Mouse (Mus musculus) heart, embryonic 11.5 days (tissue): ENCODE data around the gene Bcl10. TPM values are rescaled to one million over a fixed set of nuclear protein-coding genes. Genes with fewer than 3 reads are reported as not detected.
A peak's percentile ranks its signal among the peaks of the same experiment; 100 is the strongest.
"Not testable (repeated sequence)": the region's sequence is repeated elsewhere in the genome, so short reads cannot be mapped to it uniquely, and the experiment has no call there.

Experiments used
- ATAC-seq: fragments of 200-750 bp; cut with Nextera tagmentation; replicated peaks from 2 replicates; pipeline ENCODE4 v1.8.0; 2017; ENCODE audit warnings: moderate library complexity; ENCODE audit not compliant: insufficient number of reproducible peaks, low FRiP score, low TSS enrichment
- H3K27ac ChIP-seq: fragments of 300-500 bp; sonication (generic); 2 replicates; pipeline ENCODE4 v1.5.1; 2014; ENCODE audit warnings: mild to moderate bottlenecking, low read depth, low read length
- H3K27me3 ChIP-seq: fragments of 300-500 bp; sonication (generic); 2 replicates; pipeline ENCODE4 v1.6.1; 2014; ENCODE audit warnings: mild to moderate bottlenecking, low read length, mixed read lengths; ENCODE audit not compliant: control insufficient read depth, insufficient read depth
- H3K36me3 ChIP-seq: fragments of 300-500 bp; sonication (generic); 2 replicates; pipeline ENCODE4 v1.6.1; 2014; ENCODE audit warnings: mild to moderate bottlenecking, low read length, moderate library complexity, mixed read lengths; ENCODE audit not compliant: control insufficient read depth, insufficient read depth
- H3K4me1 ChIP-seq: fragments of 300-500 bp; sonication (generic); 2 replicates; pipeline ENCODE4 v1.6.1; 2014; ENCODE audit warnings: low read length; ENCODE audit not compliant: control insufficient read depth, insufficient read depth
- H3K4me2 ChIP-seq: fragments of 300-500 bp; sonication (generic); 2 replicates; pipeline ENCODE4 v1.6.1; 2014; ENCODE audit warnings: mild to moderate bottlenecking, moderate library complexity
- H3K4me3 ChIP-seq: fragments of 300-500 bp; sonication (generic); 2 replicates; pipeline ENCODE4 v1.5.1; 2014; ENCODE audit warnings: low read depth, low read length
- H3K9ac ChIP-seq: fragments of 300-500 bp; sonication (generic); 2 replicates; pipeline ENCODE4 v1.6.1; 2014; ENCODE audit warnings: mild to moderate bottlenecking, low read depth, low read length, moderate library complexity
- H3K9me3 ChIP-seq: fragments of 300-500 bp; sonication (generic); replicated peaks from 2 replicates; pipeline ENCODE4 v1.6.1; 2016; ENCODE audit warnings: low read length; ENCODE audit not compliant: control insufficient read depth
- WGBS: fragments of 180-500 bp; shearing (Covaris S2); extraction: QIAGEN DNeasy Blood & Tissue Kit; methylation state at CpG from one replicate; pipeline ENCODE4 v1.1.7; 2014; ENCODE audit not compliant: insufficient replicate concordance; 5-methylcytosine and 5-hydroxymethylcytosine counted together
- polyA plus RNA-seq: library from polyadenylated mRNA; unstranded; fragments of >200 nt; fragmentation: Nextera tagmentation; extraction: Ambion mirVana; gene quantifications from 2 replicates; pipeline ENCODE4 v1.2.1, GENCODE M21; 2014

Bcl10 gene
- polyA plus RNA-seq, 1 experiment from 2014 or later, result 45.9 TPM

DNA sequence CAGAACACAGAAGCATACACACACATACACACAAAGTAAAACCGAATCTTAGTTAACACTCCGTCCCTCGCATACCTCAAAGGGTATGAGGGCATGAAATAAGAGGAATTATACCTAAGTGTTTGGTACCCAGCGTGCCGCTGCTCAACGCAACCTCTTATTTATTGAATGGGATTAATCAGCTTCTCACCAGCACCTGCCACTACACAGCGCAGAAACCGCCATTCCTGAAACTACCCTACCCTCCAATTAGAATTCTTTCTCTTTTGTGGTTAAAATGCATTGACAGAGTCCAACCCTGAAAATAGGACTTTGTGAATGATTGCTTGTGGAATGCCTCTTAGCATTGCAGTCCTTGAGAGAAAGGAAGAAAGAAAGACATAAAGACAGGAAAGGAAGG is 19.1 kb upstream of the Bcl10 start:
- WGBS, result 92% methylated on average over 8 of the region's 8 CpGs
- no peak overlapping the region for H3K9ac ChIP-seq
- no peaks in the 10 kb centered on the region for H3K9me3 ChIP-seq
- no peaks in the 10 kb centered on the region for H3K27me3 ChIP-seq
- no peak overlapping the region for H3K4me3 ChIP-seq
- no peak overlapping the region for H3K4me2 ChIP-seq
- H3K4me1 ChIP-seq, result peaks cover 18% of the 10 kb centered on the region
- no peak for ATAC-seq
- no peaks in the 10 kb centered on the region for H3K36me3 ChIP-seq
- H3K27ac ChIP-seq, result no peak overlapping the region

DNA sequence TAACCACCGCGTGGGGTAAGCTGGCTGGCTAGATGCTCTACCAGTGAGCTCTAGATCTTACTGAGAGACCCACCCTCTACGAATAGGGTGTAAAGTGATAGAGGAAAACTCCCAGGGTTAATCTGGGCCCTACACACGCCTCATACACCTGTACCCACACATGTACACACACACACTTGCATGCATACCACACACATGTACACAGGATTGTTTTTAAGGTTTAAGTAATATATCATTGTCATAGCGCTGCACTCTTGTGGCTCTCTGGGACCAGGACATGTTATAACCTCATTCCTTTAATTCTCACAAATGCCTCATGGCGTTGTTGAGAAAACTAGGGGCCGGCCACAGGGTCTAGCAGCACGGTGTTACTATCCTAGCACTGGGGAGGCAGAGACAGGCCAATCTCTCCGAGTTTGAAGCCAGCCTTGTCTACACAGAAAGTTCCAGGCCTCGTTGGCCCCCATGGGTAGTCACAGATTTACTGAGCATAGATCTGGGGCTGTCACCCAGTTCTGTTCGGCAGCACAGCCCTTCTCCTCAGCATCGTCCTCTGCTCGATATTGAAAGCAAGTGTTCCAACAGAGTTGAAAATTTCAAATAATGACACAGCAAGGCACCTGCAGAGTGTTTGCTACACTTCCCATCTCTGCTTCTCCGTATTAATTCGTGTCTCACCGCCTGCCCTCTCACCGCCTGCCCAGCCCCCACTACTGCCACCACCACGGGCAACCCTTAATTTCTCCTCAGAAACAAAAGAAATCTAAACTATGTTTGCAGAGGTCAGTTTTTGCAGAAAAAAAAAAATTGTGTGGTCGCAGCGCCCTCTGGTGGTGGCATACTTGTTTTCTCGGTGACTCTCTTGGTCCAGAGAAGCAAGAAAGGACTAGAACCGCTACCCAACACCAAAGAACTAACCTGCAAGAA is 17.5 kb upstream of the Bcl10 start:
- 0 out of 2 replicates have a peak overlapping the region, but pooled peaks have one; percentile 16 for H3K9ac ChIP-seq
- no peaks in the 10 kb centered on the region for H3K36me3 ChIP-seq
- H3K27me3 ChIP-seq, result no peaks in the 10 kb centered on the region
- no peak overlapping the region for H3K27ac ChIP-seq
- peak overlapping the region; percentile 41; the same call in 1 of the 2 replicates for H3K4me2 ChIP-seq
- ATAC-seq, result 0 out of 2 replicates have a peak, but pooled peaks have one; percentile 14
- H3K4me3 ChIP-seq, result 0 out of 2 replicates have a peak overlapping the region, but pooled peaks have one; percentile 10
- 47% methylated on average over 22 of the region's 22 CpGs for WGBS
- peaks cover 6% of the 10 kb centered on the region; the same call in 1 of the 2 replicates for H3K4me1 ChIP-seq
- no peaks in the 10 kb centered on the region for H3K9me3 ChIP-seq

GRCm38 (mm10) chr3:145906582-145906981 is 16.0 kb upstream of the Bcl10 start:
- peaks cover 4% of the 10 kb centered on the region; the same call in 1 of the 2 replicates for H3K4me1 ChIP-seq
- H3K4me2 ChIP-seq, result no peak overlapping the region
- no peaks in the 10 kb centered on the region for H3K27me3 ChIP-seq
- H3K9me3 ChIP-seq, result no peaks in the 10 kb centered on the region
- no peak for ATAC-seq
- no peak overlapping the region for H3K4me3 ChIP-seq
- no peaks in the 10 kb centered on the region for H3K36me3 ChIP-seq
- no peak overlapping the region for H3K27ac ChIP-seq
- no peak overlapping the region for H3K9ac ChIP-seq
- WGBS, result 80% methylated on average over 9 of the region's 9 CpGs

DNA sequence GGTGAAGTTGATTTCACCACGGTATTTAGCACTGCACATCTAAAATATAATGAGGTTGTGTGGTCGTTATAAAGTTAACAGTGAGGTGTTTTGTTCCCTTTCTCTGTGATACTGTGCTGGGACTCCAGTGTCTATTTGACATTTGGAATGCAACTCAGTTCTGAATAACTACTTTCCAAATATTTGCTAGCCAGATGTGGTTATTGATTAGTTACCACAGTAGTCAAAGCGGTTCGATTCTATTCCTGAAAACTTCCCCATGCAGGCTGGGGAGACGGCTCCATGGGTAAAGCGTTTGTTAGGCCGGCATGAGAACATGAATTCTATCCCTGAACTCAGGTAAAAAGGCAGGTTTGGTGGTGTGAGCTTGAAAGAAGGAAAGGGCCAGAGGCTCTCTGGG is 10.1 kb upstream of the Bcl10 start:
- H3K9me3 ChIP-seq, result no peaks in the 10 kb centered on the region
- H3K4me2 ChIP-seq, result no peak overlapping the region
- no peaks in the 10 kb centered on the region for H3K4me1 ChIP-seq
- no peak overlapping the region for H3K9ac ChIP-seq
- H3K36me3 ChIP-seq, result no peaks in the 10 kb centered on the region
- H3K27ac ChIP-seq, result no peak overlapping the region
- no peak for ATAC-seq
- no peak overlapping the region for H3K4me3 ChIP-seq
- 81% methylated on average over 7 of the region's 7 CpGs for WGBS
- H3K27me3 ChIP-seq, result no peaks in the 10 kb centered on the region

DNA sequence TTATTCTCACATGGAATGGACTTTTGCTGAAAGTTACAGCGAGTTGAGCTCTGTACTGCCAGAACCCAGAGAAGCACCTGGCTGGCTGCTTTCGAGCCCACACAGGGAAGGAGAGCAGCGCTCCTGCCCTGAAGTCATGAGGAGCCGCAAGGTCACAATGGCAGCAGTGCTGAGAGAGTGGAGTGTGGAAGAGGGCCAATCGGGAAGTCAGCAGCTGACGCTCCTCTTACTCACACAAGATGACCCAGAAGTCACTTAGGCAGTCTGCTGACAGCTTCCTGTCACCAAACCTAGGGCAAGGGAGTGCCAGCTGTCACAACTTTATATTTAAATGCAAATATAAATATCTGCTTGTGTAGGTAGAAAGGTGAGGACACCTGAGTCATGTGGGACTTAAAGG is 9.3 kb upstream of the Bcl10 start:
- Histone ChIP-seq H3K4me2 (no peak overlapping the region), H3K4me3 (no peak overlapping the region), H3K9ac (no peak overlapping the region), H3K36me3 (no peaks in the 10 kb centered on the region), H3K27ac (no peak overlapping the region), H3K9me3 (no peaks in the 10 kb centered on the region), H3K27me3 (no peaks in the 10 kb centered on the region), H3K4me1 (no peaks in the 10 kb centered on the region)
- ATAC-seq, result no peak
- WGBS, result 68% methylated on average over 6 of the region's 6 CpGs

GRCm38 (mm10) chr3:145913942-145914341 is 8.7 kb upstream of the Bcl10 start:
- H3K27me3 ChIP-seq, H3K27ac ChIP-seq, H3K36me3 ChIP-seq, H3K4me3 ChIP-seq, H3K4me2 ChIP-seq, ATAC-seq, H3K4me1 ChIP-seq, H3K9ac ChIP-seq, H3K9me3 ChIP-seq: not testable (repeated sequence)
- WGBS, result 71% methylated on average over 7 of the region's 7 CpGs

DNA sequence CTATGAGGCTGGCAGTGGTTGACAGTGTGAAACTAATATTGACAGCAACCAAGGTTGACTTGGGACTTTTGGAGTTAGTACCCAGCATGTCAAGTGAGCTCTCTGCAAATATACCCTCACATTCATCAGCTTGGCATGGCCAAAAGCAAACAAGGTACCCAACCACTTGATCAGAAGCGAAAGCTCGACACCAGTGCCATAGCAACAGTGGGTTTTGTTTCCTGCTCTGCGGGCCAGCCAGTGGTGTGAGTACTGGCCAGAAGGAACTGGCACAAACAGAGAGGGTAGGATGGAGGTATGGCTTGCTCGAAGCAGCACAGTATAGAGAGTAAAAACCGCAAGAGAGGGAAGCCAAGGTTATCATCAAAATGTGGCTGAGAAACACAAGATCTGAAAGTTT is 6.2 kb upstream of the Bcl10 start:
- Histone ChIP-seq H3K9ac (no peak overlapping the region), H3K4me2 (no peak overlapping the region), H3K9me3 (no peaks in the 10 kb centered on the region), H3K27me3 (no peaks in the 10 kb centered on the region), H3K4me1 (no peaks in the 10 kb centered on the region), H3K36me3 (no peaks in the 10 kb centered on the region), H3K27ac (no peak overlapping the region), H3K4me3 (no peak overlapping the region)
- WGBS, result 86% methylated on average over 5 of the region's 5 CpGs
- ATAC-seq, result no peak

DNA sequence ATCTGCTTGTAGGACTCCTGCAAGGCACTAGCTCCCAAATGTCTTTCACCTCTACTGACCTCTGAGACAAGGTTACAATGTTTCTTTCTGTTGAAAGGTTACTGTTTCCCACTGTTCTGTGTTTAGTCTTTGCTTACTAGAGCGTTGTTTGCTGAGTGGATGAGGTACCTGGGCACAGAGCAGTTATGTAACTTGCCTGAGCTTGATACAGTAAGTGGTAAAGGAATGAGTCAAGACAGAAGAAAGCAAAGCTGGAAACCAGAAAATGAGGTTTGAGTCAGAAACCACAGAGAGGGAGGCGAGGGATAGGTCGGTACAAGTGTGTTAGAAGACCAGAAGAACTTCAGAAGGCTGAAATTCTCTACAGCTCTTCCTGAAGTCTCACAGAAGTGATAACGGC is 5.8 kb upstream of the Bcl10 start:
- H3K4me3 ChIP-seq, result no peak overlapping the region
- H3K36me3 ChIP-seq, result no peaks in the 10 kb centered on the region
- no peak for ATAC-seq
- no peak overlapping the region for H3K4me2 ChIP-seq
- no peak overlapping the region for H3K27ac ChIP-seq
- no peaks in the 10 kb centered on the region for H3K9me3 ChIP-seq
- 0 out of 2 replicates have a peak, but pooled peaks cover under 1% of the 10 kb centered on the region for H3K4me1 ChIP-seq
- H3K9ac ChIP-seq, result no peak overlapping the region
- no peaks in the 10 kb centered on the region for H3K27me3 ChIP-seq
- WGBS, result 52% methylated on average over 4 of the region's 4 CpGs
